Mouse (Mus musculus): ENCODE measurements at regions not wholly inside any gene's neighbourhood (a gene's known extent, or its start where the extent isn't known, plus 50 kb on each side); places are given as distances from the start of the nearest gene placed in this dataset.

DNA sequence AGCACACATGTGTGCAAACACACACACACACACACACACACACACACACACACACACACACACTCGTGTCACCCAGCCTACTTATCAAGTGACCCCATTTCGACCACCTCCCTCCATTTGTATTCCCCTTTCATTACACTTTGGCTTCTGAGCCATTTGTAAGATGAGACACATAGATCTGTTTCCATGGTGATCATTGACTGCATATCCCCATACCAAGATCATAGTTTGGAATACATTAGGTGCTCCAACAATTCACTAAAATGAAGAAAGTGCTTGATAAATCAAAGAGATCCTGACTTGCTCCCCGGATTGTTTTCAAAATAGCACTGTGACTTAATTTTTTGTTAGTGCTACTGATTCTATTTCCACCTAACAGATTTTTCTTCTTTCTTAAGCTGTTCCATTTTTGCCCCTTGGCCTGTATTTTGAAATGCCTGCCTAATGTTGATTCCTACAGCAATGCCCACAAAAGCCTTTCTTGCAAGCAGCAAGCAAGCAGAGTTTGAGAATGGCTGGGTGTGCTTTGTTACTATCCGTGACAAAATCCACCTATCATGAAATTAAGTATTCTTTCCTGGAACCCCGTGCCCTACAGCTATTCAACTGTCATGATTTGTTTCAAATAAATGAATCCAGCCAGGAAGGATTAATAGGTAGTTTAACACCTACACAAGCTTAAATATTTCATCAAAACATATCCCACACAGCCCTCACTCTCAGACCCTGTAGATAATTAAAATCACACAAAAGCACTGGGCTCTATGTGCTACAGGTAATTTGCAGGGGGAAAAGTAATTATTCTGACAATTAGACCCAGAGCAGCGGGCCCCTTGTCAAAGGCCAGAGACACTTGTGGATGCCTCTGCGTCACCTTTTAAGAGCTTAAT lies 168.1 kb upstream of the Rgma start:
- no peak overlapping the region for H3K4me2 ChIP-seq (replicated peaks)
- ATAC-seq (ENCODE audit: insufficient number of reproducible peaks, low FRiP score, low TSS enrichment, low read depth): no peak
- WGBS: 65% methylated on average over 7 of the region's 7 CpGs
- H3K4me3 ChIP-seq (replicated peaks): no peak overlapping the region
- H3K9ac ChIP-seq: no peak overlapping the region
- H3K27me3 ChIP-seq: no peaks in the 10 kb centered on the region
- peaks cover 19% of the 10 kb centered on the region for H3K4me1 ChIP-seq
- no peak overlapping the region for H3K27ac ChIP-seq (replicated peaks)
- no peaks in the 10 kb centered on the region for H3K9me3 ChIP-seq (replicated peaks)
- no peaks in the 10 kb centered on the region for H3K36me3 ChIP-seq

DNA sequence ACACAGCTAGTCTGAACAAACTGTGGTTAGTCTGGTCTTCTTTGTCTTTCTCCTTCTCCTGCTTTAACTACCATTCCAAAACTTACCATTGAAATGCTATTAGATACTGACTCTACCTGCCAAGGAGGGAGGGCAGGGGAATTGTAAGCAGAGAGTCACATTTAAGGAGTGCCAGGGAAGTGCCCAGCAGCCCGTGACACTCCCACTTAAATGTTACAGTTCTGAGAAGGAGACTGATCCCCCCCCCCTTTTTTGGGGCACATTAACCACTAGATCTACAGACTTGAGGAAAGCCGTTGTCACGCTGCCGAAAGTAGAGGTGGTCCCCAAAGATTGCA lies 166.9 kb upstream of the Rgma start:
- H3K27ac ChIP-seq (replicated peaks): peak overlapping the region; percentile 58; the same call in 1 of the 2 replicates

GRCm38 (mm10) chr7:73208817-73209602 lies 166.3 kb upstream of the Rgma start:
- 22% methylated on average over 18 of the region's 18 CpGs for WGBS
- H3K27me3 ChIP-seq: no peaks in the 10 kb centered on the region
- H3K9ac ChIP-seq: no peak overlapping the region
- H3K9me3 ChIP-seq (replicated peaks): no peaks in the 10 kb centered on the region
- H3K27ac ChIP-seq (replicated peaks): peak overlapping the region; percentile 58; the same call in 1 of the 2 replicates
- H3K4me3 ChIP-seq (replicated peaks): no peak overlapping the region
- peaks cover 19% of the 10 kb centered on the region for H3K4me1 ChIP-seq
- H3K4me2 ChIP-seq (replicated peaks): 0 out of 2 replicates have a peak overlapping the region, but pooled peaks have one; percentile 8
- peak; percentile 29; the same call in 1 of the 2 replicates for ATAC-seq (ENCODE audit: insufficient number of reproducible peaks, low FRiP score, low TSS enrichment, low read depth)
- no peaks in the 10 kb centered on the region for H3K36me3 ChIP-seq

More for the DNA sequence above, 166.9 kb upstream of the Rgma start:
- Histone ChIP-seq H3K4me1 (peaks cover 19% of the 10 kb centered on the region), H3K4me3 (replicated peaks) (no peak overlapping the region), H3K27me3 (no peaks in the 10 kb centered on the region), H3K36me3 (no peaks in the 10 kb centered on the region), H3K9me3 (replicated peaks) (no peaks in the 10 kb centered on the region), H3K9ac (no peak overlapping the region), H3K4me2 (replicated peaks) (0 out of 2 replicates have a peak overlapping the region, but pooled peaks have one; percentile 8)
- no peak; the same call in 1 of the 2 replicates for ATAC-seq (ENCODE audit: insufficient number of reproducible peaks, low FRiP score, low TSS enrichment, low read depth)
- WGBS: 69% methylated on average over 4 of the region's 4 CpGs

DNA sequence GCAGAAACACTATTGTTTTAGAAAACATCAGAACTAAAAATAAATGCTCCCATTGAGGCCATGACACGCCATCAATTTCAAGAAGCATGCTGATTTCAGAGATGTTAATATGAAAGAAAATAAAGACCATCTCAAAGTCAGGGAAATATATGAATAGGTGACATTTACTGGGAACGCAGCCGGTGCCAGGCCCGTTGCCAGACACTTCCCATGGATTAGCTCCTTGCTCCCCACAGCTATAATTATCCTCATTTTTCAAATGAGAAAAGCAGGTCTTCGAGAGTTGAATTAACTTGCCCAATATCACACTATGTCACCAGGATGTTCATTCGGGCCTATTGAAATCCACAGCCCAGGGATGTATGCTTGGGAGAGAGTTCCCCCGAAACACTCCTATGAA lies 165.2 kb upstream of the Rgma start:
- no peak overlapping the region for H3K4me2 ChIP-seq (replicated peaks)
- ATAC-seq (ENCODE audit: insufficient number of reproducible peaks, low FRiP score, low TSS enrichment, low read depth): no peak
- H3K4me3 ChIP-seq (replicated peaks): no peak overlapping the region
- WGBS: 73% methylated on average over 7 of the region's 7 CpGs
- H3K4me1 ChIP-seq: peaks cover 19% of the 10 kb centered on the region
- H3K9me3 ChIP-seq (replicated peaks): no peaks in the 10 kb centered on the region
- no peaks in the 10 kb centered on the region for H3K27me3 ChIP-seq
- H3K27ac ChIP-seq (replicated peaks): no peak overlapping the region
- H3K9ac ChIP-seq: no peak overlapping the region
- no peaks in the 10 kb centered on the region for H3K36me3 ChIP-seq

DNA sequence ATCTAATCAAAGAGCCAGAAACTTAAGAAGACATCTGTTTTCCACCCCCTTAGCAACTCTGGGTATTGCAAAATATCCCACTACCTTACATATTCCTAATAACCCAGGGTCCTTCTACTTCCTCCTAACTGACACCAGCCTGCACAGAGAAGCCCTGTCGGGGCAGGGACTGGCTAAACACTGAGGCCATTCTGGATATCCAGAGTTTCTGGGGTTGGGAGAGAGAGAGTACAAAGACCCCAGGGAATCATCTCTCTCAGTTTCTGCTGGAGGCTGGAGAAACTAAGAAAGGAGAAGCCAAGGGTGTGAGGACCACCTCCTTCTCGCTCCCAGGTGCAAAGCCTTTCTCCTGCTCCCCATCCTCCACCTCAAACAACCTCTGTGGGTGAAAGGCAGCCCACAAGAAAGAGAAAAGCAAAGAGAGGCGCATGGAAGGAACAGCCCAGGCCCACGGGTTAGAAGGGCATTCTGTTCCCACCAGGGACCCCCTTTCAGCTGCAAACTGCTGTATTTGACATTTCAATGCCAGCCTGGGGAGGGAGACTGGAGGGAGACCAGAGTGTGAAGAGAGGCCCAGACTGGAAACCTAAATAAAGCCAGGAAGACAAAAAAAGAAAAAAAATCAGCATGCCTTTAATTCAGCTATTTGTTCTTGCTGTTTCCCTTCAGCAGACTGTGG lies 152.9 kb upstream of the Rgma start:
- Histone ChIP-seq H3K9ac (no peak overlapping the region), H3K4me3 (replicated peaks) (no peak overlapping the region), H3K27ac (replicated peaks) (peak overlapping the region; percentile 58), H3K4me2 (replicated peaks) (no peak overlapping the region), H3K27me3 (no peaks in the 10 kb centered on the region), H3K36me3 (no peaks in the 10 kb centered on the region), H3K4me1 (peaks cover 9% of the 10 kb centered on the region; the same call in 1 of the 2 replicates), H3K9me3 (replicated peaks) (no peaks in the 10 kb centered on the region)
- WGBS: 27% methylated on average over 4 of the region's 4 CpGs
- no peak for ATAC-seq (ENCODE audit: insufficient number of reproducible peaks, low FRiP score, low TSS enrichment, low read depth)

DNA sequence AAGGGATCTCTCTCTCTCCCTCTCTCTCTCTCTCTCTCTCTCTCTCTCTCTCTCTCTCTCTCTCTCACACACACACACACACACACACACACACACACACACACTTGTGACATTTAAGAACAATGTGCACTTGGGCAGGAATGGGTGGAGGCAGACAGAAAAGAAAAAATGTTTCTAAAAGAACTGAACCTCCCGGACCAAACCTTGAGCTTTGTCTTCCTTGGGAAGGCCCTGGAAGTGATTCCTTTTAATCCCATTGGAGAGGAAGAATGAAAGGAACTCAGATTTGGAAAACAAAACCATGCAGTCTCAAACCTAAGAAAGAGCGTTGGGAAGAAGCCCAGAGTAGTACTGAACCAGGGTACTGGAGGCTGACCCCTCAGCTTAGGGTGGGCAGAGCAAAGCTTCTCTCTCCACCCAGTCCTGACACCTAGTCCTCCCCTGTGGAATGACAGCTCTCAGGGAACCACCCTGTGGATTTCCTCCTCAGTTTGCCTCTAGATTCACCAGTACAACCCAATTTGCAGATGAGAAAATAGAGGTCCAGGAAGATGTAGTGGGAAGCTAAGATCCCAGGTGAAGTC lies 152.3 kb upstream of the Rgma start:
- ATAC-seq (ENCODE audit: insufficient number of reproducible peaks, low FRiP score, low TSS enrichment, low read depth): no peak
- no peak overlapping the region for H3K27ac ChIP-seq (replicated peaks)
- no peaks in the 10 kb centered on the region for H3K9me3 ChIP-seq (replicated peaks)
- no peak overlapping the region for H3K4me2 ChIP-seq (replicated peaks)
- no peaks in the 10 kb centered on the region for H3K36me3 ChIP-seq
- H3K4me3 ChIP-seq (replicated peaks): no peak overlapping the region
- H3K27me3 ChIP-seq: no peaks in the 10 kb centered on the region
- WGBS: 23% methylated on average over 2 of the region's 2 CpGs
- H3K4me1 ChIP-seq: peaks cover 9% of the 10 kb centered on the region; the same call in 1 of the 2 replicates
- no peak overlapping the region for H3K9ac ChIP-seq

DNA sequence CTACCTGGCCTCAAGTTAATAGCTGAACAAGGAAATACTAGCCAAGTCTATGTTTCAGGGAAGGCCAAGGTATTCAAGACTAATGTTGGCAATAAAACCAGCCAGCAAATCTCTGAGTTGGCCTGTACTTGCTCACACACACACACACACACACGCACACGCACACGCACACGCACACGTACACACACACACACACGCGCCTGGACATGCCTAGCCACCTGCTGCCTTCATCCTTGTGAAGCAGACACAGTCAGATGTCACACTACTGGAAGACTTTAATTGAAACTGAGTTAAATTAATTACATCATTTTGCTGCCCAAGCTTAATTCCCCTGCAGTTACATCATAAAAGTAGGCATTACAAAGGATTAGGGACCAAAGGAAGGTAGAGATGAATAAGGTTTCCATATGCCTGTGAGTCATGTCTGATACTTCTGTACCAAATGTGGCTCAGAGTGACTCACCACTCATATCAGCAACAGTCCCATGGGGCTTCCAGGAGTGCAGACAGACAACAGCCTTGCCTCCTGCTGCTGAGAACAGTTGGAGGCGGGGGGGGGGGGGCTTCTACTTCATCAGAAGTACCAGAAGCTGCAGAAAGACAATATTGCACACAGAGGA lies 141.7 kb upstream of the Rgma start:
- H3K4me3 ChIP-seq (replicated peaks): no peak overlapping the region
- WGBS: 76% methylated on average over 8 of the region's 8 CpGs
- no peaks in the 10 kb centered on the region for H3K36me3 ChIP-seq
- H3K9ac ChIP-seq: no peak overlapping the region
- no peaks in the 10 kb centered on the region for H3K9me3 ChIP-seq (replicated peaks)
- no peak overlapping the region for H3K27ac ChIP-seq (replicated peaks)
- H3K4me2 ChIP-seq (replicated peaks): no peak overlapping the region
- no peaks in the 10 kb centered on the region for H3K27me3 ChIP-seq
- ATAC-seq (ENCODE audit: insufficient number of reproducible peaks, low FRiP score, low TSS enrichment, low read depth): peak; percentile 51; the same call in 1 of the 2 replicates
- no peaks in the 10 kb centered on the region for H3K4me1 ChIP-seq

GRCm38 (mm10) chr7:73238486-73238885 lies 136.8 kb upstream of the Rgma start:
- Histone ChIP-seq H3K9ac (no peak overlapping the region), H3K27ac (replicated peaks) (no peak overlapping the region), H3K36me3 (no peaks in the 10 kb centered on the region), H3K4me2 (replicated peaks) (no peak overlapping the region), H3K4me3 (replicated peaks) (no peak overlapping the region), H3K4me1 (no peaks in the 10 kb centered on the region), H3K27me3 (no peaks in the 10 kb centered on the region), H3K9me3 (replicated peaks) (no peaks in the 10 kb centered on the region)
- ATAC-seq (ENCODE audit: insufficient number of reproducible peaks, low FRiP score, low TSS enrichment, low read depth): no peak
- 32% methylated on average over 4 of the region's 4 CpGs for WGBS

DNA sequence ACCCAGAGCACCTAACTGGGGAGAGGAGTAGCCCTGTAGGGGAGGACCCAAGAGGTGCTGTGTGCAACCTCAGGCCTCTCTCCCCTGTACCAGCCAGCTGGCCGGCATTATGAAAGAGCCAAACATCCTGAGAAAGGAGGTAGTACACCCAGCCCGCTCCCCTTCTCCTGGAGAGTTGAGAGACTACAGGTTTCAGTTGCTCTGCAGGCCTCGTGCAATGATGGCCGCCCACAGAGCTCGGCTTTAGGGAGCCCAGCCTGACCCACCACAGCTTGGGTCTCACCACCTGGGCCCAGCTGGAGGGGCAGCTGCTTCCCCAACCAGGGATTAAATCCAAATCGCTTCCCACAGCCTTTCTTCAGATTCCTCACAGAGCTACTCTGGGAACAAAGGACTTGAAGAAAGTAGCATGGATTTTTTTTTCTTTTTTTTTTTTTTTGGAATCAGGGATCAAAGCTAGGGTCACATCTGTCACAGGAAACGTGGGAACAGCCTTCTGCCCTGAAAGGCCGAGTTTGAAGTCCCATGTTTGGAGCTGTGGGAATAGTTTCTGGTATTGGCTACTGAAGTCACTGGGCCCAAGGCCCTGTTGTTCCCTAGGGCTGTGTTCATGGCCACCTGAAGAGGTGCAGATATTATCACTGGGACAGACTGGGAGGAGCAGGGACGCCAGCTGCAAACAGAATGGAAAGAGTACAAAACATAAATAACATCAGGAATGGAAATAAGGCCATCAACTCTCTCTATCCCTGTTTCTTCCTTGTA lies 131.5 kb upstream of the Rgma start:
- Histone ChIP-seq H3K36me3 (no peaks in the 10 kb centered on the region), H3K27me3 (no peaks in the 10 kb centered on the region), H3K4me1 (no peaks in the 10 kb centered on the region), H3K9me3 (replicated peaks) (no peaks in the 10 kb centered on the region), H3K4me3 (replicated peaks) (no peak overlapping the region), H3K9ac (no peak overlapping the region), H3K4me2 (replicated peaks) (no peak overlapping the region), H3K27ac (replicated peaks) (no peak overlapping the region)
- 59% methylated on average over 9 of the region's 9 CpGs for WGBS
- ATAC-seq (ENCODE audit: insufficient number of reproducible peaks, low FRiP score, low TSS enrichment, low read depth): no peak

GRCm38 (mm10) chr7:73245431-73245830 lies 129.9 kb upstream of the Rgma start:
- ATAC-seq (ENCODE audit: insufficient number of reproducible peaks, low FRiP score, low TSS enrichment, low read depth): no peak
- Histone ChIP-seq H3K9ac (no peak overlapping the region), H3K4me1 (peaks cover 1% of the 10 kb centered on the region; the same call in 1 of the 2 replicates), H3K27ac (replicated peaks) (no peak overlapping the region), H3K27me3 (no peaks in the 10 kb centered on the region), H3K36me3 (no peaks in the 10 kb centered on the region), H3K4me3 (replicated peaks) (no peak overlapping the region), H3K4me2 (replicated peaks) (no peak overlapping the region), H3K9me3 (replicated peaks) (no peaks in the 10 kb centered on the region)
- WGBS: 58% methylated on average over 2 of the region's 2 CpGs

Data from embryonic facial prominence, embryonic 15.5 days (tissue).